In the genomic region with DNA sequence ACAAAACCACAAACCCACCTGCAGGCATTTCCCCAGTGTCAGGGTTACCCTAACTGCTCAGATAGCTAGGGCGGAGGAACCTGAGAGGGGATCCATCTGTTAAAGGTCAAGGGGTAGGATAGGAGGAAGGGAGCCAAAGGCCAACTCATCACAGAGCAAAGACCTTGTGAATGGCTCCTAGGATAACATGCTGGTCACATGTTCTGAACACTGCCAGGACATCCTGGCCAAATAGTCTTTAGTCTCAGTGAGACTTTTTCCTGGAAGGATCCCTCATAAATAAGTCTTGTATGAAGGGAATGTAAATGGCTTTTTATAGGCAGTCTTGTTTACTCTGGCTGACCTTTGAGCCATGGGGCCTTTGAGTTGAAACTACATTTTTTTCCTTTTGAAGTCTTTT, we compare ENCODE assay signal across 17 mouse cellular contexts. TPM values are rescaled to one million over a fixed set of nuclear protein-coding genes. Genes with fewer than 3 reads are reported as not detected.
DNase-seq lines count a peak whose midpoint lies in the region; ATAC-seq and TF ChIP-seq lines count a peak whose summit lies in the region.
"Had no signal": no experiment of that assay in that cellular context is flagged by ENCODE, and none has a peak within 500 bp of the region (broad histone marks: within the 10 kb centered on the region; RNA-seq: fewer than 3 reads in every experiment).

No protein-coding gene starts in this region.

- no peaks in the 10 kb centered on the region for H3K79me2 ChIP-seq in heart, adult 2 months (replicated peaks; ENCODE audit: control insufficient read depth, insufficient read depth, low read length)

- H3K9me3 ChIP-seq in intestine, embryonic 16.5 days (ENCODE audit: control insufficient read depth, low read length) = no peaks in the 10 kb centered on the region
- no peaks in the 10 kb centered on the region for H3K9me3 ChIP-seq in lung, postnatal 0 days (ENCODE audit: low read length)
- H3K9me3 ChIP-seq: embryonic facial prominence, embryonic 15.5 days; forebrain, embryonic 10.5 days; megakaryocyte, embryonic 14.5 days; midbrain, embryonic 15.5 days had no signal

- TF ChIP-seq EP300 in heart, adult 2 months (IDR thresholded peaks at IDR 0.05; ENCODE audit: insufficient read depth, low read depth, low read length) = no peak
- no peak for TF ChIP-seq EP300 in lung, postnatal 0 days (IDR thresholded peaks at IDR 0.05)

- peak; percentile 91 for ATAC-seq in intestine, embryonic 16.5 days
- no peak for ATAC-seq in lung, postnatal 0 days
- no peak for ATAC-seq in granulocyte monocyte progenitor cell, adult 5-6 weeks (replicated peaks; ENCODE audit: poor library complexity, severe bottlenecking)
- ATAC-seq: midbrain, embryonic 15.5 days had no signal

- intact Hi-C loops in heart, adult 2 months (cut with DNase I) = no loop called here

- no peaks in the 10 kb centered on the region; the same call in 1 of the 2 replicates for H3K4me1 ChIP-seq in heart, adult 2 months (ENCODE audit: control insufficient read depth, insufficient read depth, low read length)
- H3K4me1 ChIP-seq in intestine, embryonic 16.5 days (ENCODE audit: control insufficient read depth, insufficient read depth, low read length) = no peaks in the 10 kb centered on the region
- H3K4me1 ChIP-seq in lung, postnatal 0 days (ENCODE audit: insufficient read depth, low read depth, low read length) = no peaks in the 10 kb centered on the region
- H3K4me1 ChIP-seq: embryonic facial prominence, embryonic 15.5 days; forebrain, embryonic 10.5 days; megakaryocyte, embryonic 14.5 days; midbrain, embryonic 15.5 days had no signal

- peaks cover 9% of the 10 kb centered on the region; the same call in 1 of the 2 replicates for H3K36me3 ChIP-seq in heart, adult 2 months (ENCODE audit: control insufficient read depth, insufficient read depth, low read length)
- no peaks in the 10 kb centered on the region for H3K36me3 ChIP-seq in intestine, embryonic 16.5 days (ENCODE audit: control insufficient read depth, insufficient read depth, low read length)
- H3K36me3 ChIP-seq in lung, postnatal 0 days (ENCODE audit: insufficient read depth, low read length) = no peaks in the 10 kb centered on the region; the same call in 1 of the 2 replicates

- H3K9ac ChIP-seq in heart, adult 2 months (ENCODE audit: low read depth, low read length) = no peak overlapping the region
- no peak overlapping the region for H3K9ac ChIP-seq in intestine, embryonic 16.5 days (ENCODE audit: low read depth, low read length)
- no peak overlapping the region for H3K9ac ChIP-seq in lung, postnatal 0 days (replicated peaks; ENCODE audit: low read depth)
- H3K9ac ChIP-seq: embryonic facial prominence, embryonic 15.5 days; liver, embryonic 14.5 days; midbrain, embryonic 15.5 days had no signal

- H3K27ac ChIP-seq in heart, adult 2 months = no peak overlapping the region
- H3K27ac ChIP-seq in intestine, embryonic 16.5 days (ENCODE audit: low read length) = peak overlapping the region; percentile 74
- H3K27ac ChIP-seq in lung, postnatal 0 days (ENCODE audit: low read length) = no peak overlapping the region
- H3K27ac ChIP-seq: embryonic facial prominence, embryonic 15.5 days; forebrain, embryonic 10.5 days; left cerebral cortex, adult 2 months; liver, embryonic 14.5 days; midbrain, embryonic 15.5 days had no signal

- DNase-seq in heart, adult 11 months = peak; percentile 54
- no peak for DNase-seq in heart, adult 2 months
- peak; percentile 47 for DNase-seq in adrenal gland, postnatal 14 days
- peak; percentile 56 for DNase-seq in large intestine, adult 2 months (ENCODE audit: low read depth, low spot score)
- no peak for DNase-seq in lung, postnatal 0 days (ENCODE audit: low spot score)
- DNase-seq: cerebellum, adult 9-10 months; embryo, embryonic 11 days; lung, postnatal 10 days; thymus, postnatal 4 days had no signal

- no peak for TF ChIP-seq POLR2A in heart, adult 2 months (IDR thresholded peaks at IDR 0.05; ENCODE audit: insufficient read depth, low read depth, low read length)

- no peak for TF ChIP-seq CTCF in heart, adult 2 months (IDR thresholded peaks at IDR 0.05)
- TF ChIP-seq CTCF in lung, postnatal 0 days (IDR thresholded peaks at IDR 0.05) = no peak

- no peak overlapping the region for H3K4me2 ChIP-seq in intestine, embryonic 16.5 days (ENCODE audit: low read depth, low read length)
- no peak overlapping the region for H3K4me2 ChIP-seq in lung, postnatal 0 days (replicated peaks; ENCODE audit: low read depth, low read length)
- H3K4me2 ChIP-seq: embryonic facial prominence, embryonic 15.5 days; midbrain, embryonic 15.5 days had no signal

- H3K4me3 ChIP-seq in heart, adult 2 months = no peak overlapping the region
- no peak overlapping the region for H3K4me3 ChIP-seq in intestine, embryonic 16.5 days (ENCODE audit: low read length)
- H3K4me3 ChIP-seq in lung, postnatal 0 days (ENCODE audit: low read depth, low read length) = no peak overlapping the region
- H3K4me3 ChIP-seq: embryonic facial prominence, embryonic 15.5 days; forebrain, embryonic 10.5 days; left cerebral cortex, adult 2 months; megakaryocyte, embryonic 14.5 days; midbrain, embryonic 15.5 days had no signal

- WGBS in heart, adult 2 months = 88% methylated on average over 1 of the region's 1 CpGs
- 77% methylated on average over 1 of the region's 1 CpGs for WGBS in intestine, embryonic 16.5 days
- WGBS in large intestine, adult 2 months = 55% methylated on average over 1 of the region's 1 CpGs
- 77% methylated on average over 1 of the region's 1 CpGs for WGBS in lung, postnatal 0 days

- no peaks in the 10 kb centered on the region for H3K27me3 ChIP-seq in heart, adult 2 months (ENCODE audit: control insufficient read depth, insufficient read depth, low read length)
- H3K27me3 ChIP-seq in intestine, embryonic 16.5 days (replicated peaks; ENCODE audit: control insufficient read depth, insufficient read depth, low read length) = no peaks in the 10 kb centered on the region
- H3K27me3 ChIP-seq in lung, postnatal 0 days (replicated peaks; ENCODE audit: insufficient read depth, low read length) = no peaks in the 10 kb centered on the region
- H3K27me3 ChIP-seq: embryonic facial prominence, embryonic 15.5 days; megakaryocyte, embryonic 14.5 days; midbrain, embryonic 15.5 days had no signal

RNA-seq across cellular contexts. Expression of gene Chac1, which starts 47.6 kb away (rescaled TPM):
- total RNA-seq in heart, adult 2 months (2021) = 10 to 100 TPM in 1 of 2 experiments, 1 to 10 TPM in 1; 5.6 to 13.7 TPM
- polyA plus RNA-seq in heart, adult 2 months (2012; rRNA removed) = 6.2 and 8.1 TPM in 2 replicates
- 3.7 and 6.2 TPM in 2 replicates for total RNA-seq in adrenal gland, postnatal 14 days (2021)
- polyA plus RNA-seq in intestine, embryonic 16.5 days (2015; fragmentation: Nextera tagmentation; extraction: Ambion mirVana) = 2.7 and 6.0 TPM in 2 replicates
- polyA plus RNA-seq in large intestine, adult 2 months (2012; rRNA removed) = 5.3 and 6.8 TPM in 2 replicates
- polyA plus RNA-seq in lung, postnatal 0 days (2015; fragmentation: Nextera tagmentation; extraction: Ambion mirVana) = 1.5 and 1.8 TPM in 2 replicates
- not detected in 2 replicates for total RNA-seq in granulocyte monocyte progenitor cell, adult 5-6 weeks (2014; fragmentation: Nextera tagmentation)
- not detected in 2 replicates for total RNA-seq in granulocyte monocyte progenitor cell, adult 5-6 weeks (2017)

Comparison
In these comparisons a context has a peak if more than half of its experiments do, and no peak if none do; other contexts are left out.
1. DNase-seq: peak in heart, adult 11 months (single experiment), adrenal gland, postnatal 14 days (single experiment) and large intestine, adult 2 months (single experiment); none in heart, adult 2 months (0 of 2) and lung, postnatal 0 days (single experiment).